Mouse (Mus musculus): ENCODE measurements around the gene Fry. TPM values are rescaled to one million over a fixed set of nuclear protein-coding genes. Genes with fewer than 3 reads are reported as not detected.

The Fry gene
- total RNA-seq, 2 experiments from 2014 or later, result 18.4 to 26.7 TPM

GRCm38 (mm10) chr5:150208009-150208408 lies 89.6 kb downstream of the Fry start:
- no peak for ATAC-seq (replicated peaks; ENCODE audit: poor library complexity, severe bottlenecking)

GRCm38 (mm10) chr5:150214081-150214480 lies 95.6 kb downstream of the Fry start:
- no peak for ATAC-seq (replicated peaks; ENCODE audit: poor library complexity, severe bottlenecking)

GRCm38 (mm10) chr5:150216066-150216465 lies 97.6 kb downstream of the Fry start:
- ATAC-seq (replicated peaks; ENCODE audit: poor library complexity, severe bottlenecking), result peak; percentile 95

GRCm38 (mm10) chr5:150219457-150219856 lies 101.0 kb downstream of the Fry start:
- no peak for ATAC-seq (replicated peaks; ENCODE audit: poor library complexity, severe bottlenecking)

- peak; percentile 47 for ATAC-seq (replicated peaks; ENCODE audit: poor library complexity, severe bottlenecking)
These were observed 101.9 kb downstream of the Fry start for GRCm38 (mm10) chr5:150220333-150220732.

GRCm38 (mm10) chr5:150221806-150222205 lies 103.4 kb downstream of the Fry start:
- ATAC-seq (replicated peaks; ENCODE audit: poor library complexity, severe bottlenecking), result no peak

GRCm38 (mm10) chr5:150223546-150224239 lies 105.2 kb downstream of the Fry start:
- ATAC-seq (replicated peaks; ENCODE audit: poor library complexity, severe bottlenecking), result no peak

- no peak for ATAC-seq (replicated peaks; ENCODE audit: poor library complexity, severe bottlenecking)
These were observed 110.6 kb downstream of the Fry start for GRCm38 (mm10) chr5:150229086-150229485.

- ATAC-seq (replicated peaks; ENCODE audit: poor library complexity, severe bottlenecking), result no peak
These were observed 111.3 kb downstream of the Fry start for GRCm38 (mm10) chr5:150229776-150230175.

- peak; percentile 85 for ATAC-seq (replicated peaks; ENCODE audit: poor library complexity, severe bottlenecking)
These were observed 114.0 kb downstream of the Fry start for GRCm38 (mm10) chr5:150232159-150233150.

- ATAC-seq (replicated peaks; ENCODE audit: poor library complexity, severe bottlenecking), result peak; percentile 69
These were observed 114.9 kb downstream of the Fry start for GRCm38 (mm10) chr5:150233154-150233886.

GRCm38 (mm10) chr5:150235931-150236330 lies 117.5 kb downstream of the Fry start:
- ATAC-seq (replicated peaks; ENCODE audit: poor library complexity, severe bottlenecking), result no peak

GRCm38 (mm10) chr5:150236597-150236996 lies 118.2 kb downstream of the Fry start:
- ATAC-seq (replicated peaks; ENCODE audit: poor library complexity, severe bottlenecking), result no peak

GRCm38 (mm10) chr5:150241638-150242037 lies 123.2 kb downstream of the Fry start:
- no peak for ATAC-seq (replicated peaks; ENCODE audit: poor library complexity, severe bottlenecking)

- peak; percentile 65 for ATAC-seq (replicated peaks; ENCODE audit: poor library complexity, severe bottlenecking)
These were observed 128.3 kb downstream of the Fry start for GRCm38 (mm10) chr5:150246737-150247136.

- ATAC-seq (replicated peaks; ENCODE audit: poor library complexity, severe bottlenecking), result no peak
These were observed 139.3 kb downstream of the Fry start for GRCm38 (mm10) chr5:150257764-150258163.

- peak; percentile 45 for ATAC-seq (replicated peaks; ENCODE audit: poor library complexity, severe bottlenecking)
These were observed 141.0 kb downstream of the Fry start for GRCm38 (mm10) chr5:150259191-150260053.

- ATAC-seq (replicated peaks; ENCODE audit: poor library complexity, severe bottlenecking), result no peak
These were observed 141.6 kb downstream of the Fry start for GRCm38 (mm10) chr5:150260054-150260386.

GRCm38 (mm10) chr5:150261361-150261760 lies 142.9 kb downstream of the Fry start:
- ATAC-seq (replicated peaks; ENCODE audit: poor library complexity, severe bottlenecking), result no peak

Measured in granulocyte monocyte progenitor cell, adult 5-6 weeks (primary cell).